Mouse (Mus musculus): Measurements from ENCODE around the gene Bcas3. TPM values are rescaled to one million over a fixed set of nuclear protein-coding genes. Genes with fewer than 3 reads are reported as not detected.

The Bcas3 gene
- total RNA-seq, 2 experiments from 2014 or later, result 53.6 to 56.1 TPM

DNA sequence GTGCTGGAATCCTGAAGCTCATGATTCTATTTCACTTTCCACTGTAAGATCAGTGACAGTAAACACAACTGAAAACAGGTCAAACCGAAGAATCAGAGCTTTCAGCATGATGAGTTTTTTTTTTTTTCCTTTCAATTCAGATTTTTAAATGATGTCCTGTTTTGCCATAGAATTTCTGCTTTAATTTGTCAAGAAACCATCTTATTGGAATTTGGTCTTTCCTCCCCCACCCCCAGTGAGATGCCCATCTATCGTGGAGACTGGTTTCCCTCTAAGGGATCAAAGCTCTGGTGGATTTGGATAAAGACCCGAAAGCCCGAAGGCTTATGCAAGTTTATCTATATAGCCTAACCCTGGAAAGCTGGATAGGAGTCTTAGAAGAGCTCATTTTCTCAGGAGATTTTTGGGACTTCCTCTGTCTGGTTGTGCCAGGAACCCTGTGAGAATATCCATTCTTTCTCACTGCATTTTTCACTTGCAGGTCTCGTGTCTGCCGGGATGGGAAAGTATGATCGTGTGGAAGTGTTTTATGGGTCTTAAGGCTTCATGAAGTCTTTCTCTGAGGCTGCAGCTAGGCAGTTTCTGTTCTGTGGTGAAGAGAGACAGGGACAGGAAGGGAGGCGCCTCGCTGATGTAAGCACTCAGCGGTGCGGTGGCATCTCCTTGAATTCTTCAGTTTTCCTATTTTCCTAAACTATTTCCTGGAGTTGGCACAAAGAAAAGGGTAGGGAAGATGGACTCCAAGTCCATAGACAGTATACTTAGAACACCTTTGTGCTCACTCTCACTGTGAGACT is 173.2 kb downstream of the Bcas3 start:
- DNase-seq (ENCODE audit: low spot score in 2 of 2), result no peak

DNA sequence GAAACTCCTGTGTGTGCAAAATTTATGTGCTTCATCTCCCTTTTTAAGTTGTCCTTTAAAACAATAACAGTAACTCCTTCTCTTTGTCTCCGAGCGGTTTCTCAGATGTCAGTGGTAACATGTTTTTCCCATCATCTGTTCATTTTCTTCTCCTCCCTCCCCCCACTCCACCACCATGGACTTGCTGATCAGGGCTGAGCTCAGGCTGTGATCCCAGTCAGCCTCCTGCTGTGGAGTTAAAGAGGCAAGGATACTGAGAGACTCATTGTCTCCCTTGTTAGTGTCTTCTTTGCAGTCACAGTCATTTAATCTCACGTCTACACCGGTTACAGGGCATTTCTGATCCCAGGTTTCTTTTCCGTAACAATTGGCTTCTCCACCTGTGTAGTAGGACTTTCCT is 174.3 kb downstream of the Bcas3 start:
- no peak for DNase-seq (ENCODE audit: low spot score in 2 of 2)

DNA sequence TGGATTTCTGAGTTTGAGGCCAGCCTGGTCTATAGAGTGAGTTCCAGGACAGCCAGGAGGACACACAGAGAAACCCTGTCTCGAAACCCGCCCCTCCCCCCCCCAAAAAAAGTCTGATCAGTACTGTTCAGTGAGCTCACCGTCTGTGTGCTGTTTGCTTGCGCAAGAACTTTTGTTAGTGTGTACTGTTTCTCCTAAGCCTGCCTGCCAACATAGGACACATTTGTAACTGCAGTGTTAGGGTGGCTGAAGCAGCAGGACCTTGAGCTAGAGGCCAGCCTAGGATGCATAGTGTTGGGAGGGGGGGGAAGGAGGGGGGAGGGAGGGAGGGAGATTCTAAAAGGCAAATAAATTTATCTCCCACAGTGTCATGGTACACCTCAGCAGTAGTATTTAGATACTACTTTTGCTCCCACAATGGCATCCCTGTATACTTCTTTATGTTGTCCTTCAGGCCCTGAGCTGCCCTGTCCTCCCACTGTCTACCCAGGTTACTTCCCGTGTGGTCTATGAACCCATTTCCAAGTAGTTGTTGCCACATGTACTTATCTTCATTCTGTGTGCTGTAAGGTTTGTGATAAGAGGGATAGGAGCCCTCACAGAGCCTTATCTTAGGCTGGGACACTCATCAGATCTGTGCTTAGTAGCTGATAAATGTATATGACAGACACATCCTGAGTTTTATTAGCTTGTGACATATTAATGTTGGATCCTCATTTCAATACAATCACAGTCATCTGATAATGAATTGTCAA is 176.7 kb downstream of the Bcas3 start:
- DNase-seq (ENCODE audit: low spot score in 2 of 2), result no peak

DNA sequence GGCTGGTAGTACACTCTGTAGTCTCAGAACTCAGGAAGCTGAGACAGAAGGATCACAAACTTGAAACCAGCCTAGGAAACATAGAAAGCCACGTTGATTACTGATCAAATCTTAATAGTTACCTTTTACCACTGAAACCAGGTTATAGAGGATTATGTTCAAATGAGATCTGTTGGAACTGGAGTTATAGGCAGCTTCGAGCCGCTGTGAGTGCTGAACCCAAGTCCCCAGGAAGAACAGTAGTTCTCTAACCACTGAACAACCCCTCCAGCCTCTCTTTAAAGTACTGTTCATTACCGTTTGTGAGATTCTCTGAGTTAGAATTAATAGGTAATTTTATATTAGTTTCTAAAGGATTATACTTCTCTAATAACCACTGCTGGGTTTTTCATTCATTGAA is 188.0 kb downstream of the Bcas3 start:
- no peak for DNase-seq (ENCODE audit: low spot score in 2 of 2)

DNA sequence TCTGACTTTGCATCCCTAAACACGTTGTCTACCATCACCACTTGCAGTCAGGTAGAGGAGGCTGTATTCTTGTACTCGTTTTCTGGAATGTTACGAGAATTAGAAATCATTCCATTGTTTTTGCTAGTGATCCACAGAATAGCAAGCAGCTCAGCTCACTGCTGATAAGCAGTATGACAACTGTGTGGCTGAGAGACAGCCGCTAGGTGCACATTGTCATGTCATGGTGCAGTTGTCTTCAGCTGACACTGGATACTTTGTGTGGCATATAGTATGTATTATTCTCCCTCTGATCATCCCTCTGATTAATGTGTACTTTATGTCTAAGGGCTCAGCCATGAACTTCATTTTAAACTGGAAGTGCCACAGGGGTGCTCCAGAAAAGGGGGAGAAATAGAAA is 190.3 kb downstream of the Bcas3 start:
- DNase-seq (ENCODE audit: low spot score in 2 of 2), result no peak

DNA sequence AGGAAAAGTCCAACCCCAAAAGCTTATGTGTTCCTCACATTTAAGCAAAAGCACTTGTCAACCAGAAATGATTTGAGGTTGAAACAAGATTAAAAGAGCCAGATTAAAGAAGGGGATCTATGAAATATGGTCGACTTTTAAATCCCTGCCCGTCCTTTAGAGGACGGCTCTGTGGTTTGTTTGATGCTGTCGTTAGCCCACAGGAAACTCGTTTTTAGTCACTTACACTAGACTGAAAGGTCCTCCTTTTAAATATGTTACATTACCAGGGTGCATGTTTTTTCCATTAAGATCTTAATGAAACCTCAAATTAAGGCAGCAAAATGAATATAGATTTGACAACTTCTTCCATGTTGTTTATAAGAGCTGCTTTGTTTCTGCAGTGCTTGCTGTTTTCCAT is 192.6 kb downstream of the Bcas3 start:
- DNase-seq (ENCODE audit: low spot score in 2 of 2), result no peak

DNA sequence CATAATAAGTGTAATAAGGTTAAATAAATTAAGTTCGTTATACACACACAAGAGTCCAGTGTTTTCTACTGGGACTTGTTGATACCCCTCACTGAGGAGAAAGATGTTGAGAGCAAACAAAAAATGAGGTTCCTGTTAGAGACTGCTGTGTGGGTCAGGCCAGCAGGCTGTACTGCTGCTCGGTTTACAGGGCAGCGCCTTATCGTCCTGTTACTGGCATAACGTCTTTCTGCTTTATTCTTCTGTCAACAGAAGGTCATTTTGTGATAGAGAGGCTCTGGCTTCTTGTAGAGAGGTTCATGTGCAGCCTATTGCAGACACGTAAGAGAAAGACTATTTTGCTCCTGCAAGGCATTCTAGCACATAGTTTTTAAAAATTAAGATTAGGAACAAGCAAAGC is 195.0 kb downstream of the Bcas3 start:
- DNase-seq (ENCODE audit: low spot score in 2 of 2), result no peak

DNA sequence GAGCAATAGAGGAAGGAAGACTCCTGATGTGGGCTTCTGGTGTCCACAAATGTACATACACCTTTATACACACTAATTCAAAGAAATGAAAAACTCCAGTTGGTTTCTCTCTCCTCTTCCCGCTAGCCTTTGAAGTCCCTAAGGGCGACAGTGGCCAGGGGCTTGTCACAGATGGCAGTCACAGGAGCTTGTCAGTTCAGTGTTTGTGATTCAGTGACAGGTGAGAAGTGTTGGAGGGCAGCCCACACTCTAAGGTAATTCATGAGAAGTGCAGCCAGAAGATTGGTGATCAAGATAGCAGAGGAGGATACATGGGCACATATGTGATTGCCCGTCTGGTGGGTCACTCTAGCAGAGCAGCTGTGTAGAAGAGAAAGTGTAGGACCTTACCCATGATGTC is 196.7 kb downstream of the Bcas3 start:
- DNase-seq (ENCODE audit: low spot score in 2 of 2), result no peak

DNA sequence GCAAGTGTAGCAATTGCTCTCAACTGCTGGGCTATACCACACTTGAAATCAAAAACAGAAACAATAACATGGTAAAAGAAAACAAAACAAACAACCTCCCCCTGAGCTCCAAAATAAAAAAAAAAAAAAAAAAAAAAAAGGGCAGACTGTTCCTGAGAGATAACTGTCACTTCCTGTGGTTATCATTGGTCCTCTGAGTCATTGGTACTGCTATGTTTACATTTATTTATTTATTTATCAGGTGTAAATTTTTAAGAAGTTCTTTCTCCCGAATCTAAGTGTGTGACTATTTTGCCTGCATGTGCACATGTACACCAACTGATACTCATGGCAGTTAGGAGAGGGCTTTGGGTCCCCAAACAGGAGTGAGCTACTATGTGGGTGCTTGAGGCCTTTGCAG is 202.1 kb downstream of the Bcas3 start:
- DNase-seq (ENCODE audit: low spot score in 2 of 2), result no peak

DNA sequence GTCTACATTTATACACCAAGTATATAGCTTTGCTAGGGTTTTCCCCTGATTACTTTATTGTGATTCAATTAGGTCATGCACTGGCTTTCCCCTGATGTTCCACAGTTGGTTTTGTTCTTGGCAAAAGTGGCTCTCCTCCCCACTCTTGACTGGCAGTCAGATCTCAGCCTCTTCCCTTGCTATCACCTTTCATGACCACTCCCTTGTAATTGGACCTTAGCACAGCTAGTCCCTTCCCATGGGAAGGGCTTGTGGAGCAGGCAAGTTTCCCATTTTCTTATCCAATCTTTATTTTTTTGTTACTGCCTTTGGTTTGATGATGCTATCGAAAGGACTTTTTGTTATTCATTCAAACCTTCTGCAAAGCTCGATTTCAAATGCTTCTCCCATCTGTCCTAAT is 202.8 kb downstream of the Bcas3 start:
- DNase-seq (ENCODE audit: low spot score in 2 of 2), result no peak

DNA sequence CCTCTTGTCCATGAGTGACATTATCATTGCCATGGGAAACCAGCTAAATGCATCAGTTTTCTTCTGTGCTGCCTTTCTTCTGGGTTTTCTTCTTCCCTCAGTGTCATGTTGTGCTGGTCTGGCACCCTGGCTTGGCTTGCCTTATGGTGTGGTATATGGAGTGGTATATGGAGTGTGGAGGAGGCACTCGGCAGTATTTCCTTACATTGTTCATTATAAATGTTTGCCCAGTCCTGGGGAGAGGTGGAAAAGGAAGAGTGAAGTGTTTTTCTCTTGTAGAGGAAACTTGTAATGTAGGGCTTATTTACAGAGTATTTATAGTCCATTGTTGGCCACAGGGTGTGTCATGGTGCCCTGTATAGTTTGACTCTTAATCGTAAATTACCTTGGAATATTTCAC is 212.1 kb downstream of the Bcas3 start:
- DNase-seq (ENCODE audit: low spot score in 2 of 2), result no peak

DNA sequence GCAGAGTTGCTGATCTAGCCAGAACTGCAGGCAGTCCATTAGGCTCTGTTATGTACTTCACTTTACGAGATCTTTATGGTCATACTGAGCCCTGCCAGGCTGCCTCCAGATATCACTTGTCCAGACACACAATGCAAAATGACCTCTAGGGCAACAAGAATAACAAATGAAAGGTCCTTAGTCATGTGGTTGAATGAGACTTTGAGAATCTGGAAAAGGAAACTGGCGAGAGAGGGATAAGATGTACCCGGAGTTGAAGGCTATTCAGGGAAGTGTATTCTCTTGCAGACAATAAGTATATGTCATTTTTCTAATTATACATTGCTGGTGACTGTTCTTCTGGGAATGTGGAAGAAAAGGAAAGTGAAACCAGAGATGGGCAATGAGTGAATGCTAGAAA is 218.1 kb downstream of the Bcas3 start:
- DNase-seq (ENCODE audit: low spot score in 2 of 2), result no peak

DNA sequence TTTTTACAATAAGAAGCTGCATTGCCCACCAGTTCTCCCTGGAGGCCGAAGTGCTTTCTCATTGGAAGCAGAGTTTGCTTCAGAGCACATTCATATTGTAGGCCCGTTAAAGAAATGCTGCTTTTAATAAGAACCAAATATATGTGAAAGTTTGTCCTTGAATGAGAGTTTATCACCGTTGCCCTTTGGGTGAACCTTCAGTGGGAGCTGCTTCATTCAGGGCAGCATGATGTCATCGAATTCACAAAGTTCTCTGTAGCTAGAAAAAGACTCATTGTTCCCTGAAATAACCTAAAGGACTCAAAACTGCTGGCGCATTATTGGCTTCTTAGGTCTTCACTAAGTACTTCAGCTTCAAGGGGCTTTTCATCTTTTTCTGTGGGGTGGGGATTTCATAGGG is 219.0 kb downstream of the Bcas3 start:
- no peak for DNase-seq (ENCODE audit: low spot score in 2 of 2)

DNA sequence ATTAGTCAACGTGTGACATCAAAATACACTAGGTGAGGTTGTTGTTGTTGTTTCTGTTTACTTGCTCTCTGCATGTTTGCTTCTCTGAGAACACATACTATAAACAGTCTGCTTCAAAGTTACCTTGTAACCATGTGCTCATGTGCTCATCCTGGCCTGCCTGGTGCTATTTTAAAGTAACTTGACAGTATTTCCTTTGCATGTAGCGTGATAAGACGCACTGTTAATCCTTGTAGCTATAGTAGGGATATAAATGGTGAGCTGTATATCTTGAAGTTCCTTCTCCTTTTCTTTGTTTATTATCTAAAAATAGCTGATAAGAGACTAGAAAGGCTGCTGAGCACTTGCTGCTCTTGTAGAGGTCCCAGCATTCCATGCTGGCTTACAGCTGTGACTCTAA is 219.6 kb downstream of the Bcas3 start:
- DNase-seq (ENCODE audit: low spot score in 2 of 2), result no peak

DNA sequence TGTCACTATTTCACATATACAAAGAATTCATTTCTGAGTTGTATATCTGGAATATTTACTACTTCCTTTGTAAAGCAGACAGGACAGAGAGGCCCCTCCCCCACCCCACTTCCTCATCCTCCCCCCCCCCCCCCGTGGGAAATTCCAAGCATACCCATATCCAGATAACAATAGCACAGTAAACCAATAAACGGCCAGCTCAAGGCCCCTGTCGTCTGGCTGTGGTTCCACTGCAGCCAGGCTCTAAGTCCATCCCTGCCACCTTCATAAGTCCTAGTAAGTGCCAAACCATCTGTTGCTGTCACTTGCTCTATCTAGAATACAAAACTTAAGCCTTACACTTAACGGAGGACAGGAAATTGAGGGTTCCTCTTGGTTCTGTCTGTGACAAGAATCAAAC is 221.5 kb downstream of the Bcas3 start:
- DNase-seq (ENCODE audit: low spot score in 2 of 2), result no peak

DNA sequence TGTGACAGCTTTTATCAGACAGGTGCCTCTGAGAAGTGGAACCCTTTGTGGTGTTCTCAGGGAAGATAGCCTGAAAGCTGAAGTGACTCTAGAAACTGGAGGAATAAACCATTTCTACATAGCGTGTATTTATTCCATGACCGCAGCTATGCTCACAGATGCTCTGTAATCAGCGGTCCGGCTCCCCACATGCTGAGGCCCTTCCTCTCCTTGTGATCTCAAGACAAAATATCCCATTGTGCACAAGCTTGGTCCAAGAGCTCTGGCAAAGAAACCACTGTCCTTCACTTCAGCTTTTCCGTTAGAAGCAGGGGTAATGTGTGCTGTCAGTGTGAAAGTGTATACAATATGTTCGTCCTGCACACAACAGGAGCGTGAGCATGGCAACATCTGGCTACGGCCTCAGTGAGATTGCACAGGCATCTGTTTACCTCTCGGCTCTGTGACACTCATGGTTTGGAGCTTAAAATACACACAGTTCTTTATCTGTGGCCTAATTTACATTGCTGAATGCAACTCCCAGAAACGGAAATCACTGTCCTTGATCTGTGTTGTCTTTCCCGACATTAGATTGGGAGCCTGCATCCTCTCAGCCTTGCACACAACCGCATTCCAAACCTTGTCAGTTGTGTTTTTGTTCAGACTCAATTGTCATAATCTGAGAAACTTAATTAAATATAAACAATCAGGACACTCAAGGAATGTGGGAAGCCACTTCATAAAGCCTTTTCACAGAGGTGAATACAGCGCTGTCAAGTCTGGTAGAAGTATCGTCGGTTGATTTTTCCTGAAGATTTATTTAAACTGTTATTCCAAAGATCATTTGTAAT is 225.1 kb downstream of the Bcas3 start:
- DNase-seq (ENCODE audit: low spot score in 2 of 2), result no peak

DNA sequence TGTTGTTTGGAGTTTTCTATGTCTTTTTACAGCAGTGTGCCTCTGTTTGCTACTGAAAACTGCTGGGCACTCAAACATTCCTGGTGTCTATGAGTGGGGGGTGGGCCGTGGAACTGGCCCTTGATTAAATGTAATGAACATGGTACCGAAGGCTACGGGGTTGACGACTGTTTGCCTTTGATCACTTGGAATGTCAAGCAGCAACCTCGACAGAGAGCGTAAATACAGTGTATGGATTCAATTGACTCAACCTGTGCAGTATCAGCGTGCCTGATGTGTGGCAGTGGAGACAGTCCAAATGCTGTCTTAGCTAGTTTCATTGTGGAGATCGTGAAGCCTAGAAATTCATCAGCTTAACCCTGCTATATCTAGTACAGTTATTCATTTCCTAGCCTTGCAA is 231.1 kb downstream of the Bcas3 start:
- DNase-seq (ENCODE audit: low spot score in 2 of 2), result no peak

DNA sequence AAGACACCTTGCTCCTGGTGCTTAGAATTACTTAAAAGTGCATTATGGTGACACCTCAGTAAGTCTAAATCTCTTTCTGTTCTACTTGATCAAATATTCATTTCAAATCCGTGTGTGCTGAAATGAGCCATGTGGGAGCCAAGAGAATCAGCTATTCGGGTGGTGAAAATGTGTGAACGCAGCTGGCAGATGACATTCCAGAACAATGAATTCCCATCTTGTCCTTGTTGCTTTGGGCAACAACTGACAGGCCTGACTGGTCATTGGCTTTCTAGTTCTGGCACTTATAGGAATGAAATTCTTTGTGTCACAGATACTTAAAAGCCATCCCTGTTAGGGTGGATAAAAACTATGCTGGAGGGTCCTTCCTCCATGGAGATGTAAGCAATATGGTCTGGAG is 240.7 kb downstream of the Bcas3 start:
- peak; percentile 24 to 67 for DNase-seq (ENCODE audit: low spot score in 2 of 2)

DNA sequence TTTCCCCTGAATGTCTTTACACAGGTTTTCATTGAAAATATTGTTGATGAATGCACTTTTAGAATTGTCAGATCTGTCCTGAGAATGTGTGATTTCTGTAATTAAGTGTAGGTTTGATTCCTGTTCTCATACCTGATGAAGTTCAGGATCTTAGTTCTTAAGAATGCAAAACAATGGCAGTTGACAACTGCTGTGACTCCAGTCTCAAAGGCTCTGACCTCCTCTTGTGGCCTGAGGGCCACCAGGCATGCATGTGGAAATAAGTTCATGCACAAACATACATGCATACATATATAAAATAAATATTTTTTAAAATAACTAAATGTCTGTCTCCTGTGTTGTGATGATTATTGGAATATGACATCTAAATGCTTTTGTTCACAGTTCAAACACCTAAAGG is 246.3 kb downstream of the Bcas3 start:
- no peak for DNase-seq (ENCODE audit: low spot score in 2 of 2)

DNA sequence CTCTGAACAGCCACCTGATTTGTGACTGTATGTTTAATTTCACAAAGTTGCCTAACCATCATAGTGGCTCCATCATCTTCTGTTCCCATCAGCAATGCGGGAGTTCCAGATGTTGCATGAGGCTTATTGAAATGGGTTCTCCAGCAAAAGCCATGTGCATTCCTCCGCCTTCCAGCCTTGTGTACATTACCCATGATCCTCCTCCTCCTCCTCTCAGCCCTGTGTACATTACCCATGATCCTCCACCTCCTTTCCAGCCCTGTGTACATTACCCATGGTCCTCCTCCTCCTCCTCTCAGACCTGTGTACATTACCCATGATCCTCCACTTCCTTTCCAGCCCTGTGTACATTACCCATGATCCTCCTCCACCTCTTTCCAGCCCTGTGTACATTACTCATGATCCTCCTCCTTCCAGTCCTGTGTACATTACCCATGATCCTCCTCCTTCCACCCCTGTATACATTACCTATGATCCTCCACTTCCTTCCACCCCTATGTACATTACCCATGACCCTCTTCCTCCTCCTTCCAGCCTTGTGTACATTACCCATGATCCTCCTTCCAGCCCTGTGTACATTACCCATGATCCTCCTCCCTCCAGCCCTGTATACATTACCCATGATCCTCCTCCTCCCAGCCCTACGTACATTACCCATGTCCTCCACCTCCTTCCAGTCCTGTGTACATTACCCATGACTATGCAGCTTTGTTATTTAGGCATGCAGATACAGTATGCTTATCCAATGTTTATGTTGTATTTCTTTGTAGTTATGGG is 250.8 kb downstream of the Bcas3 start:
- no peak for DNase-seq (ENCODE audit: low spot score in 2 of 2)

DNA sequence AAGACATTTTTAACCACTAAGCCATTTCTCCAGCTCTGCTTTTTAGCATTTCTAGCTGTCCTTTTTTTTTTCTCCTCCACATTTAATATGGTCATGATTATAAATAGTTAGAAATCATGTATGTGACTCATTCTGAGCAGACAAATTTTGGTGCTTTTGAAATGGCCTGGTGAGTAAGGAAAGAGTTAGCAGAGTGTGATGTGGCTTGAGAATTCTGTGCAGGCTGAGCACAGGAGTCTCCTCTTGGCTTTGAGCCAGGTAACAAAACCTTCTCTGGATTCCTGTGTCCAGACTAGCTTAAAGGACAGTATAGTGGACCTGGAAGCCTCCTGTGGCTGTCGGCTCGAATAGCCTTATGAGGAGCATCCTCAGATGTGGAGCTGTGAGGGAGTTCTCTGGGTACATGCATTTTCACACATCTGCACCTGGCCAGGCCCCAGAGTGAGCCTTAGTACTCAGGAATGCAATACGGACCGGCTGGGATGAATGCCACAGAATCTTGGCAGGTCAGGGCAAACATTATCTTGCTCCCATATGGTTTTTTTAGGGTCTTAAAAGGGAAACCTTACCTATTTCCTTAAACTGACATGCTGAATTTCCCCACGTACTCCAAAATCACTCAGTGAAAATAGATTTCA is 256.5 kb downstream of the Bcas3 start:
- DNase-seq (ENCODE audit: low spot score in 2 of 2), result no peak
